Mouse (Mus musculus): ENCODE measurements at regions not wholly inside any gene's neighbourhood (a gene's known extent, or its start where the extent isn't known, plus 50 kb on each side); places are given as distances from the start of the nearest gene placed in this dataset.
"Not testable (repeated sequence)": the region's sequence is repeated elsewhere in the genome, so short reads cannot be mapped to it uniquely, and the experiment has no call there.

DNA sequence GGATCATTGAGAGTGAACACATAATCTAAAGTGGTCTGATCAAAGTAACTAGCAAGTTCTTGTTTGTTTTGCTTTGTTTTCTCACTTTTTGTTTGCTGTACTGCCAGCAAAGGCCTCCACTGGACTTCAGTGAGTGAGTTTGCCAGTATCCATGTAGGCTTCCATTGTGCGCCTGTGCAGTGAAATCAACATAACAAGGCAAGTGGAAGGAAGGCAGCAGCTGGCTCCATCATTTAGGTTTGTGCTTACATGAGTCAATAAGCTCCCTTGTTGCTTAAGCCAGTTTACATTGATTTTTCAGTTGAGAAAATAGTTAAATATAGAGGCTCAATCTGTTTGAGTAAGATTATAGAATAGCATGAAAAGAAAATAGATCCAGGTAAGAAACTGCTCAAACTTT, 1255.7 kb upstream of the Nudt12 start:
- no peak overlapping the region for H3K9ac ChIP-seq (ENCODE audit: low read depth, low read length)
- no peaks in the 10 kb centered on the region for H3K27me3 ChIP-seq (ENCODE audit: control insufficient read depth, insufficient read depth, low read length)
- no peaks in the 10 kb centered on the region for H3K4me1 ChIP-seq (ENCODE audit: control insufficient read depth, insufficient read depth, low read length)
- no peak overlapping the region for H3K4me3 ChIP-seq (ENCODE audit: insufficient read depth, low read depth, low read length)
- TF ChIP-seq CTCF (IDR thresholded peaks at IDR 0.05; ENCODE audit: low read depth, low read length) = no peak
- TF ChIP-seq POLR2A (IDR thresholded peaks at IDR 0.05; ENCODE audit: extremely low read depth, insufficient read depth, low read length) = no peak
- WGBS = 77% methylated on average over 1 of the region's 1 CpGs
- no peak for DNase-seq (ENCODE audit: extremely low read depth, low read depth, low spot score)
- no peaks in the 10 kb centered on the region for H3K36me3 ChIP-seq (ENCODE audit: control insufficient read depth, insufficient read depth, low read length)
- H3K27ac ChIP-seq (replicated peaks; ENCODE audit: insufficient read depth, low read depth, low read length) = no peak overlapping the region
- no peaks in the 10 kb centered on the region for H3K79me2 ChIP-seq (ENCODE audit: control insufficient read depth, insufficient read depth, low read length)

DNA sequence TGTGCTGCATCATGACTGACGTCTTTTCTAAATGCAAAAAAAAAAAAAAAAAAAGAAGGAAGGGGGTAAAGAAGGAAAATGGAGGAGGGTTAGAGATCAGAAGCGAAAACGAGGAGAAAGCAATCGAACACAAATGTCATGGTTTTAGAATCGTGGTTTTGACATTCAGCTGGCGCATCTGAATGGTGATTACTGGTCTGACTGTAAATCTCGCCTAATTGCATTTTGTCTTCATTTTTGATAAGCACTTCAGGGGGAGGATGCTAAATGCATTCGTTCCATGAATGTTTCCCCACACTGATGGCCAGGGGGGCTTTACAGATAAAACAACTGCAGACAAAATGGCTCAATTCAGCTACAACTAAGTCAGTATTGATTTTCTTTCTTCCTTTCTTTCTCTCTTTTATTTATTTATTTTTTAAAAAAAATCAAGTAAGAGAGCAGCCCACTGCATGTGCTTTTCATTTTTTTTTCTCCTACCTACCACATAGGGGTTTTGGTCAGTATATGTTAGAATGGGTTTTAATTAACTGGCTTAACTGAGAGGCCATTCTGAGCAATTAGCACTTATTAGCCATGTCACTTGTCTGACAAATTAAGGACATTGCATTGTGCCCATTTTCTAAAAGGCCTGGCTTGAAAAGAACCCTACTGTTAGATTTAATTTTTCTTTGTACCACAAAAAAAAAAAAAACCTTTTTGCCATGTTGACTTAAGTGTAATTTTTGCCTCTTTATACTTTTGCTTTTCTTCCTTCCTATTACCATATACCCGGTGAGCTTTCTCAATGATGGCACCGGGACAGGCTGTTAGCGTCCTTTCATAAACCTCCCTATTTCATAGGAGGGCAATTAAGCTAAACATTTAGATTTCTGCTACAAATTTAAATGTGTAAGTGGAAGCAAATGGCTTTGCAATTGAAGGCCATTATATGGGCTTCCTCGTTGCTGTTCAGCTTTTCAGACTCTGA, 1254.4 kb upstream of the Nudt12 start:
- DNase-seq (ENCODE audit: extremely low read depth, low read depth, low spot score) = no peak
- no peaks in the 10 kb centered on the region for H3K27me3 ChIP-seq (ENCODE audit: control insufficient read depth, insufficient read depth, low read length)
- no peak for TF ChIP-seq CTCF (IDR thresholded peaks at IDR 0.05; ENCODE audit: low read depth, low read length)
- no peak for TF ChIP-seq POLR2A (IDR thresholded peaks at IDR 0.05; ENCODE audit: extremely low read depth, insufficient read depth, low read length)
- H3K27ac ChIP-seq (replicated peaks; ENCODE audit: insufficient read depth, low read depth, low read length) = no peak overlapping the region
- no peaks in the 10 kb centered on the region for H3K79me2 ChIP-seq (ENCODE audit: control insufficient read depth, insufficient read depth, low read length)
- no peaks in the 10 kb centered on the region for H3K36me3 ChIP-seq (ENCODE audit: control insufficient read depth, insufficient read depth, low read length)
- H3K4me3 ChIP-seq (ENCODE audit: insufficient read depth, low read depth, low read length) = no peak overlapping the region
- no peaks in the 10 kb centered on the region for H3K4me1 ChIP-seq (ENCODE audit: control insufficient read depth, insufficient read depth, low read length)
- WGBS = 76% methylated on average over 12 of the region's 12 CpGs
- no peak overlapping the region for H3K9ac ChIP-seq (ENCODE audit: low read depth, low read length)

DNA sequence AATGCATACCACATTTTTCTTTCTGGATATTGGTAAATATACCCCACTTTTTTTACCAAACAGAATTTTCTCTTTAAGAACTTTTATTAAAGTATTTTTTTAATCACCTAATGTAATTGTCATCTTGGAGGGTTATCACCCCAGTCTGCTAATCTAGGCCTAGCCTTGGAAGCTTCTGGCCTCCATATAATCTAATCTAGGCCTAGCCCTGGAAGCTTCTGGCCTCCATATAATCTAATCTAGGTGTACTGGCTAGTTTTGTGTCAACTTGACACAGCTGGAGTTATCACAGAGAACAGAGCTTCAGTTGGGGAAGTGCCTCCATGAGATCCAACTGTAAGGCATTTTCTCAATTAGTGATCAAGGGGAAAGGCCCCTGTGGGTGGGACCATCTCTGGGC, 1242.2 kb upstream of the Nudt12 start:
- not testable (repeated sequence) for H3K27me3 ChIP-seq (ENCODE audit: control insufficient read depth, insufficient read depth, low read length); DNase-seq (ENCODE audit: extremely low read depth, low read depth, low spot score); H3K79me2 ChIP-seq (ENCODE audit: control insufficient read depth, insufficient read depth, low read length); H3K36me3 ChIP-seq (ENCODE audit: control insufficient read depth, insufficient read depth, low read length); H3K27ac ChIP-seq (replicated peaks; ENCODE audit: insufficient read depth, low read depth, low read length); H3K4me3 ChIP-seq (ENCODE audit: insufficient read depth, low read depth, low read length); H3K4me1 ChIP-seq (ENCODE audit: control insufficient read depth, insufficient read depth, low read length); H3K9ac ChIP-seq (ENCODE audit: low read depth, low read length)

DNA sequence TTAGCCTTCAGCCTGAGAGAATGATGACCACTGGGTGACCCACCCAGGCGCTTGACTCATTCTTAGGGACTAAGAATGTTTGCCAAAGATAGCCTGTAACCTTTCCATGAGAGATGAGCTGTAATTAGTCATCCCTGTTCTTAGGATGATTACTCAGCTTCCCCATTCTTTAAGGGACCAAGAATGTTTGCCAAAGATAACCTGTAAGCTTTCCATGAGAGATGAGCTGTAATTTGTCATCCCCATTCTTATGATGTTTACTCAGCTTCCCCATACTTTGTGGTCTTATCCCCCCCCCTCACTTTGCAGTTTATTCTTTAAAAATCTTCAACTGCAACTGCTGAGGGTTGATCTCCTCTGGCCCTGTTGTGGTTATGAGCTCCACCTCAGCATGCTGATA, 1236.8 kb upstream of the Nudt12 start:
- Histone ChIP-seq H3K4me1 (ENCODE audit: control insufficient read depth, insufficient read depth, low read length) (no peaks in the 10 kb centered on the region), H3K79me2 (ENCODE audit: control insufficient read depth, insufficient read depth, low read length) (no peaks in the 10 kb centered on the region), H3K36me3 (ENCODE audit: control insufficient read depth, insufficient read depth, low read length) (no peaks in the 10 kb centered on the region), H3K27me3 (ENCODE audit: control insufficient read depth, insufficient read depth, low read length) (no peaks in the 10 kb centered on the region), H3K4me3 (ENCODE audit: insufficient read depth, low read depth, low read length) (no peak overlapping the region), H3K9ac (ENCODE audit: low read depth, low read length) (no peak overlapping the region), H3K27ac (replicated peaks; ENCODE audit: insufficient read depth, low read depth, low read length) (no peak overlapping the region)
- DNase-seq (ENCODE audit: extremely low read depth, low read depth, low spot score) = no peak
- WGBS = 40% methylated on average over 1 of the region's 1 CpGs
- TF ChIP-seq CTCF (IDR thresholded peaks at IDR 0.05; ENCODE audit: low read depth, low read length) = no peak
- no peak for TF ChIP-seq POLR2A (IDR thresholded peaks at IDR 0.05; ENCODE audit: extremely low read depth, insufficient read depth, low read length)

DNA sequence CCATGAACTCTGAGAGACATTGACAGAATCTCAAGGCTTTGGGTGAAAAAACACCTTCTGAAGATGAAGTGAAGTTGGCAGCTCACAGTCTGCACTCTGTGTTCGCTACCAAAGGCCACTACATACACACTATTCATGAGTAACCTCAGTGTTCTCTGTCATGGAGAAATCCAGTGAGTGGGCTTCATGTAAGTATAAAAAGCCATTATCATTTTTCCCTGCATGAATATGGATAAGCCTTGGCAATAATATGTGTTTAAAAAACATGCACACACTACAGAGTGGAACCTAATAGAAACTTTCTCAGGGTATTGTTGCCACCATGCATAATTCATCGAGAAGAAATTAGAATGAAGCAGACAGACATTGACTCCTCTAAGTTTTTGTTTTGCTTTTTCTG, 1221.3 kb upstream of the Nudt12 start:
- no peak for DNase-seq (ENCODE audit: extremely low read depth, low read depth, low spot score)
- 70% methylated on average over 2 of the region's 2 CpGs for WGBS
- Histone ChIP-seq H3K4me1 (ENCODE audit: control insufficient read depth, insufficient read depth, low read length) (no peaks in the 10 kb centered on the region), H3K79me2 (ENCODE audit: control insufficient read depth, insufficient read depth, low read length) (no peaks in the 10 kb centered on the region), H3K36me3 (ENCODE audit: control insufficient read depth, insufficient read depth, low read length) (no peaks in the 10 kb centered on the region), H3K27ac (replicated peaks; ENCODE audit: insufficient read depth, low read depth, low read length) (no peak overlapping the region), H3K27me3 (ENCODE audit: control insufficient read depth, insufficient read depth, low read length) (no peaks in the 10 kb centered on the region), H3K9ac (ENCODE audit: low read depth, low read length) (no peak overlapping the region), H3K4me3 (ENCODE audit: insufficient read depth, low read depth, low read length) (no peak overlapping the region)
- TF ChIP-seq CTCF (IDR thresholded peaks at IDR 0.05; ENCODE audit: low read depth, low read length) = no peak
- no peak for TF ChIP-seq POLR2A (IDR thresholded peaks at IDR 0.05; ENCODE audit: extremely low read depth, insufficient read depth, low read length)

DNA sequence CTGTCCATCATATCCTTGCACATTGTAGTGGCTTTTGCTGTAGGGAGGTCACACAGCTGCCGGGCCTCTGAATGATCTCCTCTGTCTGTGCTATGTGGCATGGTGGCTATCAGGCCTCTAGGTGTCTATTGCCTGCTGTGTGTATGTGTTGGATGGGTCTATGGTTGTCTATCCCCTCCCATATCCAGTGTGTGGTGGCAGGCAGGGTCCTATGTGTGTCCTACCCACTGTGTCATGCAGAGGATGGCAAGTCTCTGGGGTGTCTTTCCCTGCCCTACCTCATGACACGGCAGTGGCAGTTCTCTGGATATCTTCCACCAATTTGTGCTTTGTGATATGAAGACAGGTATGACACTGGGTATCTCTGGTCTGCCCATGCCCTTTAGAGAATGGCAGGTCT, 1183.8 kb upstream of the Nudt12 start:
- DNase-seq (ENCODE audit: extremely low read depth, low read depth, low spot score) = no peak
- no peaks in the 10 kb centered on the region for H3K4me1 ChIP-seq (ENCODE audit: control insufficient read depth, insufficient read depth, low read length)
- no peak overlapping the region for H3K27ac ChIP-seq (replicated peaks; ENCODE audit: insufficient read depth, low read depth, low read length)
- H3K4me3 ChIP-seq (ENCODE audit: insufficient read depth, low read depth, low read length) = no peak overlapping the region
- no peaks in the 10 kb centered on the region for H3K27me3 ChIP-seq (ENCODE audit: control insufficient read depth, insufficient read depth, low read length)
- no peaks in the 10 kb centered on the region for H3K79me2 ChIP-seq (ENCODE audit: control insufficient read depth, insufficient read depth, low read length)
- WGBS = 91% methylated on average over 2 of the region's 2 CpGs
- TF ChIP-seq CTCF (IDR thresholded peaks at IDR 0.05; ENCODE audit: low read depth, low read length) = no peak
- TF ChIP-seq POLR2A (IDR thresholded peaks at IDR 0.05; ENCODE audit: extremely low read depth, insufficient read depth, low read length) = no peak
- no peaks in the 10 kb centered on the region for H3K36me3 ChIP-seq (ENCODE audit: control insufficient read depth, insufficient read depth, low read length)
- no peak overlapping the region for H3K9ac ChIP-seq (ENCODE audit: low read depth, low read length)

Data from liver, adult 2 months (tissue).